Comparison of ENCODE assay signal across 8 mouse cellular contexts in genomic region chr6:101377935-101378609, GRCm38 (mm10). TPM values are rescaled to one million over a fixed set of nuclear protein-coding genes. Genes with fewer than 3 reads are reported as not detected.
DNase-seq lines count a peak whose midpoint lies in the region; ATAC-seq and TF ChIP-seq lines count a peak whose summit lies in the region.

No protein-coding gene starts in this region.

- H3K27me3 ChIP-seq in intestine, postnatal 0 days (replicated peaks; ENCODE audit: control insufficient read depth, insufficient read depth, low read length) = peaks cover 18% of the 10 kb centered on the region
- no peaks in the 10 kb centered on the region for H3K27me3 ChIP-seq in limb, embryonic 15.5 days
- H3K27me3 ChIP-seq in midbrain, postnatal 0 days (ENCODE audit: insufficient read depth, low read length) = peaks cover 41% of the 10 kb centered on the region

- H3K9me3 ChIP-seq in intestine, postnatal 0 days (ENCODE audit: control insufficient read depth) = no peaks in the 10 kb centered on the region
- H3K9me3 ChIP-seq in limb, embryonic 15.5 days = no peaks in the 10 kb centered on the region
- no peaks in the 10 kb centered on the region for H3K9me3 ChIP-seq in midbrain, postnatal 0 days (ENCODE audit: low read length)

- TF ChIP-seq CTCF in intestine, postnatal 0 days (IDR thresholded peaks at IDR 0.05; ENCODE audit: low read depth) = no peak
- TF ChIP-seq CTCF in midbrain, postnatal 0 days (IDR thresholded peaks at IDR 0.05) = no peak

- H3K4me1 ChIP-seq in intestine, postnatal 0 days (replicated peaks; ENCODE audit: control insufficient read depth, insufficient read depth, low read length) = peaks cover 10% of the 10 kb centered on the region; the same call in 1 of the 2 replicates
- H3K4me1 ChIP-seq in limb, embryonic 15.5 days = peaks cover 33% of the 10 kb centered on the region
- H3K4me1 ChIP-seq in midbrain, postnatal 0 days (ENCODE audit: insufficient read depth, low read length) = peaks cover 4% of the 10 kb centered on the region; the same call in 1 of the 2 replicates

- H3K4me2 ChIP-seq in intestine, postnatal 0 days (replicated peaks; ENCODE audit: low read depth) = peak overlapping the region; percentile 75
- H3K4me2 ChIP-seq in limb, embryonic 15.5 days = peak overlapping the region; percentile 91
- H3K4me2 ChIP-seq in midbrain, postnatal 0 days (ENCODE audit: low read depth, low read length, poor library complexity, severe bottlenecking) = peak overlapping the region; percentile 96

- peak overlapping the region; percentile 56 for H3K4me3 ChIP-seq in intestine, postnatal 0 days (ENCODE audit: low read depth, low read length)
- H3K4me3 ChIP-seq in limb, embryonic 15.5 days = peak overlapping the region; percentile 74
- H3K4me3 ChIP-seq in midbrain, postnatal 0 days (ENCODE audit: low read depth, low read length) = peak overlapping the region; percentile 48

- WGBS in intestine, postnatal 0 days = 1% methylated on average over 27 of the region's 29 CpGs
- 1% methylated on average over 29 of the region's 29 CpGs for WGBS in limb, embryonic 15.5 days
- WGBS in midbrain, postnatal 0 days = under 1% methylated on average over 22 of the region's 29 CpGs

- H3K27ac ChIP-seq in intestine, postnatal 0 days (ENCODE audit: low read depth, low read length) = peak overlapping the region; percentile 70
- H3K27ac ChIP-seq in limb, embryonic 15.5 days = peak overlapping the region; percentile 96
- H3K27ac ChIP-seq in midbrain, postnatal 0 days (ENCODE audit: low read depth, low read length) = no peak overlapping the region

- H3K9ac ChIP-seq in intestine, postnatal 0 days (ENCODE audit: low read depth, low read length) = peak overlapping the region; percentile 49
- peak overlapping the region; percentile 72 for H3K9ac ChIP-seq in limb, embryonic 15.5 days
- peak overlapping the region; percentile 13; the same call in 1 of the 2 replicates for H3K9ac ChIP-seq in midbrain, postnatal 0 days (replicated peaks; ENCODE audit: low read length, poor library complexity, severe bottlenecking)

- peak; percentile 91 for DNase-seq in adipocyte (ENCODE audit: low spot score)
- peak; percentile 91 for DNase-seq in embryo, embryonic 9.5 days (ENCODE audit: extremely low spot score)
- DNase-seq in heart, adult 11 months = peak; percentile 97
- peak; percentile 74 for DNase-seq in midbrain, postnatal 0 days (ENCODE audit: low spot score)
- DNase-seq in urinary bladder, postnatal 36 days (ENCODE audit: low spot score in 2 of 2) = peak; percentile 9 to 75
- no peak for DNase-seq in T-cell, adult 2 months (ENCODE audit: low spot score)

- H3K36me3 ChIP-seq in intestine, postnatal 0 days (ENCODE audit: control insufficient read depth, insufficient read depth) = no peaks in the 10 kb centered on the region
- no peaks in the 10 kb centered on the region for H3K36me3 ChIP-seq in limb, embryonic 15.5 days
- no peaks in the 10 kb centered on the region for H3K36me3 ChIP-seq in midbrain, postnatal 0 days (ENCODE audit: insufficient read depth, low read length)

- peak; percentile 51; the same call in 1 of the 2 replicates for ATAC-seq in intestine, postnatal 0 days
- peak; percentile 84 for ATAC-seq in limb, embryonic 15.5 days (ENCODE audit: insufficient number of reproducible peaks, low FRiP score, low TSS enrichment, low read depth)
- ATAC-seq in midbrain, postnatal 0 days (ENCODE audit: low FRiP score) = peak; percentile 74

RNA-seq across cellular contexts. Expression of gene Pdzrn3, which starts 0.4 kb away (rescaled TPM):
- polyA plus RNA-seq in intestine, postnatal 0 days (2015; fragmentation: Nextera tagmentation; extraction: Ambion mirVana) = 5.3 and 5.5 TPM in 2 replicates
- 9.6 and 11.7 TPM in 2 replicates for polyA plus RNA-seq in limb, embryonic 15.5 days (2015; fragmentation: Nextera tagmentation; extraction: Ambion mirVana)
- 26.0 and 27.2 TPM in 2 replicates for total RNA-seq in midbrain, postnatal 0 days (2014; rRNA removed)
- 10.7 and 10.8 TPM in 2 replicates for polyA plus RNA-seq in midbrain, postnatal 0 days (2015; fragmentation: Nextera tagmentation; extraction: Ambion mirVana)

Comparison
In these comparisons a context has a peak if more than half of its experiments do, and no peak if none do; other contexts are left out.
1. H3K9ac ChIP-seq: peak in every context shown above with its lines; median percentile 72 in limb, embryonic 15.5 days; 49 in intestine, postnatal 0 days; 13 in midbrain, postnatal 0 days.